Mouse (Mus musculus) lung, postnatal 0 days (tissue): Measurements from ENCODE around the gene Actn2.

ENCODE experiments used
- CTCF ChIP-seq: IDR thresholded peaks from 2 replicates; pipeline ENCODE4 v1.5.1; 2016; ENCODE audit warnings: antibody characterized with exemption, mild to moderate bottlenecking
- EP300 ChIP-seq: IDR thresholded peaks from 2 replicates; pipeline ENCODE4 v1.6.1; 2016; ENCODE audit warnings: antibody characterized with exemption, mild to moderate bottlenecking, control low read depth

DNA sequence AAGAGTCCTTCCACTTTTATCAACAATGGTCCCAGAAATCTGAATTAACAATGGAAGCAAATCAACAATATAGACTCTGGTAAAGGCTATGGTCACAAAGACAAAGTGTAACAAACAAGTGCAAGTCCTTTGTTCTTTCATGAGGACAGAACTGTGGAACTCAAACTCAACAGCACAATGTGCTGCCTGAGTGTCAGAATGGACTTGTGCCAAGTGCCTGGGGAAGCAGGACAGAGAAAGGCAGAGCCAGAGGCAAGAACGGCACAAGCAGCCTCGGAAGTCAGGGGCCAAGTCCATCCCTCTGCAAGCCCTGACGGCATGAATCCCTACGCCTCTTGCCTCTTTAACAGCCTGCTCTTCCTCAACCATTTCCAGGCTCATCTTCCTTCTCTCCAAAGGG, 96.6 kb downstream of the Actn2 start:
- TF ChIP-seq CTCF (no peak), EP300 (no peak)
